Mouse (Mus musculus) left cerebral cortex, postnatal 4 days (tissue): ENCODE data around the gene Fancc. TPM values are rescaled to one million over a fixed set of nuclear protein-coding genes. Genes with fewer than 3 reads are reported as not detected.
"Not testable (repeated sequence)": the region's sequence is repeated elsewhere in the genome, so short reads cannot be mapped to it uniquely, and the experiment has no call there.

Experiments used
- DNase-seq: peaks from one replicate; pipeline ENCODE4 v3.0.0-alpha.2; 2022
- intact Hi-C: fragments of 180-260 bp; cut with DNase I; formaldehyde crosslinking; loops from one replicate; pipeline ENCODE4 v1.15.1; 2025
- total RNA-seq, 2 experiments: library from RNA; stranded (reverse); gene quantifications; 2 replicates each; pipeline ENCODE4 v1.2.3; 2021

Gene Fancc
- total RNA-seq, 2 experiments from 2014 or later: 10.8 to 11.3 TPM

- intact Hi-C loops: no loop called here
- no peak for DNase-seq
Measured at GRCm38 (mm10) chr13:63324978-63325848, 171.9 kb downstream of the Fancc start.

GRCm38 (mm10) chr13:63324311-63324710 is 172.8 kb downstream of the Fancc start:
- intact Hi-C loops: no loop called here
- no peak for DNase-seq

- DNase-seq: no peak
- intact Hi-C loops: no loop called here
Measured at GRCm38 (mm10) chr13:63323286-63324075, 173.6 kb downstream of the Fancc start.

GRCm38 (mm10) chr13:63322756-63323155 is 174.3 kb downstream of the Fancc start:
- DNase-seq: no peak
- intact Hi-C loops: no loop called here

GRCm38 (mm10) chr13:63321689-63322088 is 175.4 kb downstream of the Fancc start:
- DNase-seq: no peak
- intact Hi-C loops: no loop called here

GRCm38 (mm10) chr13:63319814-63320213 is 177.3 kb downstream of the Fancc start:
- DNase-seq: no peak
- intact Hi-C loops: no loop called here

GRCm38 (mm10) chr13:63317681-63318104 is 179.4 kb downstream of the Fancc start:
- DNase-seq: no peak
- intact Hi-C loops: no loop called here

GRCm38 (mm10) chr13:63316407-63316806 is 180.7 kb downstream of the Fancc start:
- intact Hi-C loops: no loop called here
- DNase-seq: no peak

GRCm38 (mm10) chr13:63315777-63316176 is 181.3 kb downstream of the Fancc start:
- intact Hi-C loops: no loop called here
- DNase-seq: no peak

- DNase-seq, intact Hi-C loops: not testable (repeated sequence)
Measured at GRCm38 (mm10) chr13:63315111-63315510, 182.0 kb downstream of the Fancc start.

GRCm38 (mm10) chr13:63314608-63314920 is 182.5 kb downstream of the Fancc start:
- no peak for DNase-seq
- intact Hi-C loops: no loop called here

- intact Hi-C loops: no loop called here
- no peak for DNase-seq
Measured at GRCm38 (mm10) chr13:63313748-63314607, 183.1 kb downstream of the Fancc start.

GRCm38 (mm10) chr13:63313247-63313646 is 183.8 kb downstream of the Fancc start:
- DNase-seq: no peak
- intact Hi-C loops: no loop called here

- intact Hi-C loops: no loop called here
- DNase-seq: no peak
Measured at GRCm38 (mm10) chr13:63311156-63311555, 185.9 kb downstream of the Fancc start.

- intact Hi-C loops: no loop called here
Measured at GRCm38 (mm10) chr13:63309563-63309962, 187.5 kb downstream of the Fancc start.

GRCm38 (mm10) chr13:63306768-63307167 is 190.3 kb downstream of the Fancc start:
- DNase-seq: peak; percentile 48
- intact Hi-C loops: no loop called here

More at GRCm38 (mm10) chr13:63309563-63309962, 187.5 kb downstream of the Fancc start:
- no peak for DNase-seq

GRCm38 (mm10) chr13:63305160-63306011 is 191.7 kb downstream of the Fancc start:
- intact Hi-C loops: no loop called here
- peak; percentile 34 for DNase-seq

- no peak for DNase-seq
- intact Hi-C loops: no loop called here
Measured at GRCm38 (mm10) chr13:63304799-63305159, 192.3 kb downstream of the Fancc start.

GRCm38 (mm10) chr13:63304124-63304792 is 192.8 kb downstream of the Fancc start:
- intact Hi-C loops: no loop called here
- no peak for DNase-seq
